Mouse (Mus musculus) liver, embryonic 11.5 days (tissue): ENCODE measurements at regions not wholly inside any gene's neighbourhood (a gene's known extent, or its start where the extent isn't known, plus 50 kb on each side); places are given as distances from the start of the nearest gene placed in this dataset.

ENCODE experiments used
- ATAC-seq: fragments of 200-750 bp; cut with Nextera tagmentation; replicated peaks from 2 replicates; pipeline ENCODE4 v1.8.0; 2017; ENCODE audit warnings: moderate number of reproducible peaks, mild to moderate bottlenecking, moderate TSS enrichment, moderate library complexity; ENCODE audit not compliant: low FRiP score
- DNase-seq: peaks from one replicate; pipeline ENCODE4 v3.0.0-alpha.2; 2017; ENCODE audit warnings: low spot score
- H3K27ac ChIP-seq: fragments of 300-500 bp; sonication (generic); 2 replicates; pipeline ENCODE4 v1.5.1; 2014; ENCODE audit warnings: mild to moderate bottlenecking, low read depth, low read length, control low read depth
- H3K27me3 ChIP-seq: fragments of 300-500 bp; sonication (generic); replicated peaks from 2 replicates; pipeline ENCODE4 v1.6.1; 2014; ENCODE audit warnings: low read length, mixed read lengths; ENCODE audit not compliant: control insufficient read depth, insufficient read depth
- H3K36me3 ChIP-seq: fragments of 300-500 bp; sonication (generic); 2 replicates; pipeline ENCODE4 v1.6.1; 2014; ENCODE audit warnings: mild to moderate bottlenecking, low read length, moderate library complexity, mixed read lengths; ENCODE audit not compliant: control insufficient read depth, insufficient read depth
- H3K4me1 ChIP-seq: fragments of 300-500 bp; sonication (generic); replicated peaks from 2 replicates; pipeline ENCODE4 v1.6.1; 2014; ENCODE audit warnings: low read length, mixed read lengths; ENCODE audit not compliant: control insufficient read depth, insufficient read depth
- H3K4me2 ChIP-seq: fragments of 300-500 bp; sonication (generic); 2 replicates; pipeline ENCODE4 v1.6.1; 2014; ENCODE audit warnings: mild to moderate bottlenecking, control low read depth, moderate library complexity
- H3K4me3 ChIP-seq: fragments of 300-500 bp; sonication (generic); 2 replicates; pipeline ENCODE4 v1.5.1; 2014; ENCODE audit warnings: low read depth, low read length, control low read depth
- H3K9ac ChIP-seq: fragments of 300-500 bp; sonication (generic); 2 replicates; pipeline ENCODE4 v1.6.1; 2014; ENCODE audit warnings: low read depth, low read length, control low read depth
- H3K9me3 ChIP-seq: fragments of 300-500 bp; sonication (generic); 2 replicates; pipeline ENCODE4 v1.6.1; 2016; ENCODE audit warnings: low read length, inconsistent platforms, mixed read lengths; ENCODE audit not compliant: control insufficient read depth
- WGBS: fragments of 180-500 bp; shearing (Covaris S2); extraction: QIAGEN DNeasy Blood & Tissue Kit; methylation state at CpG from one replicate; pipeline ENCODE4 v1.1.7; 2014; 5-methylcytosine and 5-hydroxymethylcytosine counted together

DNA sequence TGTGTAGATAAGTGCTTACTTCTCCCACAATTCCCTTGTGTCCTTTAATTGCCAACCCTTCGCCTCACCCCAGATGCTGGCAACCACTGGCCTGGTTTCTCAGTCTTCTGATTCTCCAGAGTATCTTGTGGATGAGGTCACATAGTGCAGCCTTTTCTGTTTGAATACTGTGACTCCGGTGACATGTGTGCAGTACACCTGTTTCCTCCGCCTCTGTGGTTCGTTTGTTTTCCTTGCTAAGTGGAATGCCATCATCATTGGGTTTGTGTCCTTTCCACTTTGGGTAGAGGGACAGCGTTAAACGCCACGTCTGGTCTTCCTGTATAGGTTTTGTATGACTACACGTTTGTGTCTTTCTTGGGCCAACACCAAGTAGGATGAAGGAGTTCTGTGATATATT lies 224.9 kb downstream of the Pmp22 start:
- ATAC-seq = no peak
- H3K4me2 ChIP-seq = no peak overlapping the region
- H3K27ac ChIP-seq = no peak overlapping the region
- H3K36me3 ChIP-seq = no peaks in the 10 kb centered on the region
- no peaks in the 10 kb centered on the region for H3K27me3 ChIP-seq
- H3K4me1 ChIP-seq = peaks cover 6% of the 10 kb centered on the region
- 83% methylated on average over 8 of the region's 8 CpGs for WGBS
- H3K9ac ChIP-seq = no peak overlapping the region
- no peak for DNase-seq
- H3K9me3 ChIP-seq = no peaks in the 10 kb centered on the region
- no peak overlapping the region for H3K4me3 ChIP-seq

GRCm38 (mm10) chr11:63357772-63358344 lies 229.1 kb downstream of the Pmp22 start:
- DNase-seq = no peak
- Histone ChIP-seq H3K4me1 (peaks cover 6% of the 10 kb centered on the region), H3K4me3 (no peak overlapping the region), H3K4me2 (no peak overlapping the region), H3K9me3 (no peaks in the 10 kb centered on the region), H3K27ac (no peak overlapping the region), H3K27me3 (no peaks in the 10 kb centered on the region), H3K36me3 (no peaks in the 10 kb centered on the region), H3K9ac (no peak overlapping the region)
- WGBS = 83% methylated on average over 10 of the region's 10 CpGs
- ATAC-seq = no peak

GRCm38 (mm10) chr11:63367756-63368265 lies 239.0 kb downstream of the Pmp22 start:
- Histone ChIP-seq H3K4me2 (no peak overlapping the region), H3K27me3 (peaks cover 5% of the 10 kb centered on the region; the same call in 1 of the 2 replicates), H3K9me3 (no peaks in the 10 kb centered on the region), H3K4me1 (peaks cover 3% of the 10 kb centered on the region; the same call in 1 of the 2 replicates), H3K4me3 (no peak overlapping the region), H3K27ac (no peak overlapping the region), H3K9ac (no peak overlapping the region), H3K36me3 (no peaks in the 10 kb centered on the region)
- no peak for ATAC-seq
- WGBS = 71% methylated on average over 6 of the region's 6 CpGs
- DNase-seq = no peak

- 32% methylated on average over 2 of the region's 2 CpGs for WGBS
- Histone ChIP-seq H3K9me3 (no peaks in the 10 kb centered on the region), H3K4me2 (no peak overlapping the region), H3K9ac (no peak overlapping the region), H3K4me1 (0 out of 2 replicates have a peak, but pooled peaks cover 3% of the 10 kb centered on the region), H3K27me3 (peaks cover 5% of the 10 kb centered on the region; the same call in 1 of the 2 replicates), H3K36me3 (no peaks in the 10 kb centered on the region), H3K27ac (no peak overlapping the region), H3K4me3 (no peak overlapping the region)
- DNase-seq = no peak
- peak; percentile 93 for ATAC-seq
These were observed 240.7 kb downstream of the Pmp22 start for GRCm38 (mm10) chr11:63369475-63369874.

DNA sequence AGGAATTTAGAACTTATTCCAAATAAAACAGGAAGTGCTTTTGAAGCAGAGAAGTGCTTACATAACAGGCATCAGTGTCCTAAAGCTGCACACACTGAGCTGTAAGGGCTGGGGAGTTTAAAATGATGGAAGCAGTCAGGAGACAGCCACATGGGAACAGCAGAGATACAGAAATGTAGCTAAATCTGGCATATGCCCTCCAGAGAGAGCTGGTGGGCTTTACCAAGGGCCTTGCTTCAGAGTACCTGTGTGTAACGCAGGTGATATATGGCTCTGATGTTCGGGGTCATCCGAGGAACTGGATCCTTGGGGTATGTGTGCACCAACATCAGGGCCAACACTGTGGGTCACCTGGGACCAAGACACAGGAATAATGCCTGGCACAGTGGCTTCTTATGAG lies 247.5 kb downstream of the Pmp22 start:
- Histone ChIP-seq H3K9me3 (no peaks in the 10 kb centered on the region), H3K27ac (no peak overlapping the region), H3K4me2 (no peak overlapping the region), H3K4me1 (no peaks in the 10 kb centered on the region), H3K27me3 (no peaks in the 10 kb centered on the region), H3K4me3 (no peak overlapping the region), H3K36me3 (no peaks in the 10 kb centered on the region), H3K9ac (no peak overlapping the region)
- WGBS = 83% methylated on average over 3 of the region's 3 CpGs
- DNase-seq (no peak), ATAC-seq (no peak)

- H3K27me3 ChIP-seq = no peaks in the 10 kb centered on the region
- H3K36me3 ChIP-seq = no peaks in the 10 kb centered on the region
- no peak overlapping the region for H3K27ac ChIP-seq
- H3K4me2 ChIP-seq = no peak overlapping the region
- no peak overlapping the region for H3K4me3 ChIP-seq
- no peak overlapping the region for H3K9ac ChIP-seq
- no peaks in the 10 kb centered on the region for H3K9me3 ChIP-seq
- WGBS = 40% methylated on average over 10 of the region's 10 CpGs
- no peaks in the 10 kb centered on the region for H3K4me1 ChIP-seq
- DNase-seq (no peak), ATAC-seq (no peak)
These were observed 248.2 kb downstream of the Pmp22 start for GRCm38 (mm10) chr11:63376991-63377390.

DNA sequence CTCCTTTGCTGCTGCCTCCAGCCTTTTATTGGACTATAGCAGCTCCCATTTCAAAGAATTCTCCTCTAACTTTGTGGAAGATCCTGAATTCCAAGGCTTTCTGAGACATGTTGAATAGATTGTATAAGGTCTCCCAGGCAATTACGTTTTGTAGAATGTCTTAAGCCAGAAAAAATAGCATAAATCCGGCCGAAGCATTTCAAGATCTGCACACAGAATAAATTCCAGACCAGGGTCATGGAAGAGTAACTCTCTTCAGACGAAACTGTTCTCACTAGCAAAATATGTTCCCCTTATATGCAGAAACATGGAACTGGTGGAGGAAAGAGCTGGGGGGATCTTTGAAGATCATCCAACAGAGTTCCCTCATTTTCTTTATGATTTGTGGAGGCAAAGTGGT lies 259.5 kb downstream of the Pmp22 start:
- Histone ChIP-seq H3K9ac (no peak overlapping the region), H3K27ac (no peak overlapping the region), H3K4me2 (no peak overlapping the region), H3K9me3 (no peaks in the 10 kb centered on the region), H3K27me3 (no peaks in the 10 kb centered on the region), H3K4me1 (no peaks in the 10 kb centered on the region), H3K4me3 (no peak overlapping the region), H3K36me3 (no peaks in the 10 kb centered on the region)
- no peak for DNase-seq
- 80% methylated on average over 4 of the region's 4 CpGs for WGBS
- ATAC-seq = no peak

DNA sequence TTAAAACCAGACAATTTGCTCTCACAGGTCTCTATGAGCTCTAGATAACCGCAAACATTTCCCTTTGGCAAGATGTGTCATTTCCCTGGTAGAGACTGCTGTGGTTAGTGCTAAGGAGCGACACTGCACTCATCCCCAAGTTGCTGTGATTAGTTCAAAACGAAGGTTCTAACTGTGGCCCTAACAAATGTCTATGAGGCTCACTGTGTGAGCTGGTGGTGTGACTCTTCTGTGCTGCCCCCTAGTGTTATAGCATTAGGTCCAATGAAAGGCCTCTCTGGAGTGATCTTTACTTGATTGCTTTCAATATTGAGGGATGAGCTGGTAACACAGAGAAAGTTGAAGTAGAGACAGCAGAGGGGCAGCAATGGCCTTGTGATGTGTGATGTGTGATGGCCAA lies 262.7 kb downstream of the Pmp22 start:
- H3K9me3 ChIP-seq = no peaks in the 10 kb centered on the region
- no peak overlapping the region for H3K4me2 ChIP-seq
- ATAC-seq (no peak), DNase-seq (no peak)
- WGBS = 41% methylated on average over 3 of the region's 3 CpGs
- H3K4me1 ChIP-seq = no peaks in the 10 kb centered on the region
- H3K27me3 ChIP-seq = no peaks in the 10 kb centered on the region
- no peak overlapping the region for H3K4me3 ChIP-seq
- H3K27ac ChIP-seq = no peak overlapping the region
- no peak overlapping the region for H3K9ac ChIP-seq
- no peaks in the 10 kb centered on the region for H3K36me3 ChIP-seq

GRCm38 (mm10) chr11:63392378-63392777 lies 263.6 kb downstream of the Pmp22 start:
- WGBS = 58% methylated on average over 3 of the region's 3 CpGs

More at GRCm38 (mm10) chr11:63392378-63392777, 263.6 kb downstream of the Pmp22 start:
- Histone ChIP-seq H3K4me2 (no peak overlapping the region), H3K36me3 (no peaks in the 10 kb centered on the region), H3K9ac (no peak overlapping the region), H3K9me3 (no peaks in the 10 kb centered on the region), H3K4me1 (no peaks in the 10 kb centered on the region), H3K4me3 (no peak overlapping the region), H3K27me3 (no peaks in the 10 kb centered on the region), H3K27ac (no peak overlapping the region)
- ATAC-seq (no peak), DNase-seq (no peak)
